Mouse (Mus musculus) small intestine, adult 2 months (tissue): ENCODE measurements around the gene Best1.

ENCODE experiments used
- CTCF ChIP-seq: fragments of 200-500 bp; IDR thresholded peaks from 2 replicates; pipeline ENCODE4 v1.5.1; 2012; ENCODE audit warnings: low read depth, mild to moderate bottlenecking, control low read depth, inconsistent platforms, low read length, moderate library complexity, mixed read lengths; ENCODE audit not compliant: insufficient replicate concordance, insufficient read length; ENCODE audit errors: extremely low read depth
- POLR2A ChIP-seq: fragments of 200-500 bp; IDR thresholded peaks from 2 replicates; pipeline ENCODE4 v1.6.1; 2012; ENCODE audit warnings: low read depth, mild to moderate bottlenecking, control low read depth, inconsistent platforms, low read length, moderate library complexity

DNA sequence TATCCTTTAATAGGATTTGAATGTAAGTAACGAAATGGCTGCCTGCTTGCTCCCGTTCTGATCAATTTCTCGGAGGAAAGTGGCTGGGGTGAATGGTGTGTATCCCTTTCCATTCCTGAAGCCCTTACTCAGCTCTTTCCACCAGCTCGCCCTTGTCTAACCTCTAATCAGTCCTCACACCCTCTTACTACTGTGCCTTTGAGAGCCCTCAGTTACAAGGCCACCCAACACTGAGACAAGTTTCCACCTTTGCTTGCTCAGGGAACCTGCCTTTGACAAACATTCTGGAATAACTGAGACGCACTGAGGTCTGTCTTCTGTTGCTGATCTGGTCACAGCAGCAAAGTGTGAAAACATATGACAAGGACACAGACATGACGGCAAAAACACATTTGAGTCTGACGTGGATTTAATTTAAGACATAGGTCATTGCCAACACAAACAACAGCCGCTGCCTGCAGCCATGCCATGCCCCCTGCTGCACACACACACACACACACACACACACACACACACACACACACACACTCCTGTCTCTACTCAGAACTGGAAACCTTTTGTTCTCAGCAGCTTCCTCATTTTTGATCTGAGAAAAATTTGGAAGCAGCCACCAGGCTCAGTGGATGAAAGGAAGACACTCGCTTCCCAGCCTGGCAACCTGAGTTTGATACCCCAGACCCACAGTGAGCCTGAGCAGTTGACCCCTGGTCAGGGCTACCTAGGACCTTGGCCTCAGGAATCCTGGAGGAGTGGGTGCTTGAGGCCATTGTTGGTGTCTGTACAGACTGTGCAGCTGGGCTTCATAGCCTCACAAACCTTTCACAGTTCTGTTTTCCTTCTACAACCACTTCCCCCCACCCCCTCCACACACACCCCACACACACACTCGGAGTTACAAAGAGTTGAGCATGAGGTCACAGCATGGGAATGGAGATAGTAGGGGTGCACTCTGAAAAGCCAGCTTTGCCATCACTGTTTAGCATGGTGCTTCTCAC, 58.6 kb downstream of the Best1 start:
- TF ChIP-seq CTCF (no peak), POLR2A (no peak)
